Mouse (Mus musculus) heart, embryonic 15.5 days (tissue): ENCODE results near the gene Immp2l. TPM values are rescaled to one million over a fixed set of nuclear protein-coding genes. Genes with fewer than 3 reads are reported as not detected.
A peak's percentile ranks its signal among the peaks of the same experiment; 100 is the strongest.

Experiments
- ATAC-seq: fragments of 200-750 bp; cut with Nextera tagmentation; replicated peaks from 2 replicates; pipeline ENCODE4 v1.8.0; 2017; ENCODE audit warnings: low read depth, moderate TSS enrichment; ENCODE audit not compliant: insufficient number of reproducible peaks, insufficient read depth, low FRiP score
- H3K27ac ChIP-seq: fragments of 300-500 bp; sonication (generic); 2 replicates; pipeline ENCODE4 v1.5.1; 2015; ENCODE audit warnings: mild to moderate bottlenecking, inconsistent platforms
- H3K27me3 ChIP-seq: fragments of 300-500 bp; sonication (generic); 2 replicates; pipeline ENCODE4 v1.6.1; 2015; ENCODE audit warnings: inconsistent platforms
- H3K36me3 ChIP-seq: fragments of 300-500 bp; sonication (generic); 2 replicates; pipeline ENCODE4 v1.6.1; 2015; ENCODE audit warnings: mild to moderate bottlenecking, inconsistent platforms
- H3K4me1 ChIP-seq: fragments of 300-500 bp; sonication (generic); replicated peaks from 2 replicates; pipeline ENCODE4 v1.6.1; 2015; ENCODE audit warnings: inconsistent platforms
- H3K4me2 ChIP-seq: fragments of 300-500 bp; sonication (generic); 2 replicates; pipeline ENCODE4 v1.6.1; 2015; ENCODE audit warnings: inconsistent platforms, mild to moderate bottlenecking, moderate library complexity
- H3K4me3 ChIP-seq: fragments of 300-500 bp; sonication (generic); 2 replicates; pipeline ENCODE4 v1.5.1; 2015; ENCODE audit warnings: mild to moderate bottlenecking, inconsistent platforms
- H3K9ac ChIP-seq: fragments of 300-500 bp; sonication (generic); 2 replicates; pipeline ENCODE4 v1.6.1; 2015; ENCODE audit warnings: mild to moderate bottlenecking, inconsistent platforms
- H3K9me3 ChIP-seq: fragments of 300-500 bp; sonication (generic); replicated peaks from 2 replicates; pipeline ENCODE4 v1.6.1; 2016; ENCODE audit warnings: inconsistent platforms
- WGBS: fragments of 180-500 bp; shearing (Covaris S2); methylation state at CpG from one replicate; pipeline ENCODE4 v1.1.7; 2015; ENCODE audit warnings: mixed read lengths; 5-methylcytosine and 5-hydroxymethylcytosine counted together
- polyA plus RNA-seq: library from polyadenylated mRNA; unstranded; fragments of >200 nt; fragmentation: Nextera tagmentation; extraction: Ambion mirVana; gene quantifications from 2 replicates; pipeline ENCODE4 v1.2.1, GENCODE M21; 2015

Immp2l gene
- polyA plus RNA-seq, 1 experiment from 2014 or later, result 8.3 TPM

DNA sequence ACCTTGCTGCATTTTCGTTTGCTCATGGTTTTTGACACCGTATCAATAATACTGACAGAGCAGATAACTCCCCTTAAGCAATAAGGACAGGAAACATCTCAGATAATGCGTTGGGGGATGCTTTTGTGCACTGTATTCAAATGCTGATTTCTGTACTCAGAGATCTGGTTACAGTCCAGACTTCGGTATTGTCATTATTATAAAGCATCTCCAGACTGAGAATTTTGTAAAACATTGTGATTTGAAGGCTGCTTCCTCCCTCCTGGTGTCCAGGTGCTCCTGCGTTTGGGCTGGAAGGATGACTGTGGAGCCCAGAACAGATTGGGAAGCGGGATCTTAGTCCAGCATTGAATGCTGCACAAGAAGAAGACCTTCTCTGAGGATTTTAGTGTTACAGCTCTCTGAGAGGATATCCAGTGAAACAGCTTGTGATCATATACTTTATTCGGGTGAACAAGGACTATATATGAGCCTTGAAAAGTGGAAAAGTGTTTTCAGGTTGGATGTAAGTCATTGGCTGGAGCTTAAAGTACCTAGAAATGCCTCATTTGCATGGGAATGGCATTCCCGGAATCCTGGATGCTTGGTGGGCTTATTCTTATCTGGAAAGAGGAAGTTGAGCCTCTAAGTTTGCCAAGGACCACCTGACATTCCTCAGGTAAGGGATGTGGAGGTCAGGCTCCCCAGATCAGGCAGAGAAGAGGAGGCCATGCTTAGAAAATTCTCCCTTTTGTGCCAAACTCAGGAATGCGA lies 28.1 kb upstream of the Immp2l start:
- H3K4me1 ChIP-seq, result no peaks in the 10 kb centered on the region
- H3K9ac ChIP-seq, result no peak overlapping the region
- no peaks in the 10 kb centered on the region for H3K36me3 ChIP-seq
- H3K27ac ChIP-seq, result no peak overlapping the region
- no peaks in the 10 kb centered on the region for H3K27me3 ChIP-seq
- H3K4me3 ChIP-seq, result no peak overlapping the region
- ATAC-seq, result no peak
- 70% methylated on average over 9 of the region's 9 CpGs for WGBS
- H3K4me2 ChIP-seq, result no peak overlapping the region
- H3K9me3 ChIP-seq, result no peaks in the 10 kb centered on the region

DNA sequence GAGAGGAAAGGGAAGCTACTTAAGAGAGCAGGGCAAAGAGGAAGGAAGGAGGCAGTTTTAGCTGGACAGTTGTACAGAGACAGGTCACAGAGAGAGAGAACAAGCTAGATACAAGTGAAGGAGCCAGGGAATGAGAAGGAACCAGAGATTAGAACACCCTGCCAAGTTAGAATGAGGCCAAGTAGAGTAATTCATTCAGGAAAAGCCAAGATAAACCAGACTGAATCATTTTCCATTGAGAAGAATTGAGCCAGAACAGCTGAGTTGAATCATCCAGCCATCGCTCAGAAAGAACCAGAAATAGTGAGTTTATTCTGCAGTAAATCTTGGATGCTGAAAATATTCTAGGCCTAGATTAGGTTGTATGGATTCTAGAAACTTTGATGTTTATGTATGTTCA lies 1.4 kb upstream of the Immp2l start:
- Histone ChIP-seq H3K4me3 (no peak overlapping the region), H3K9ac (no peak overlapping the region), H3K27ac (no peak overlapping the region), H3K4me1 (no peaks in the 10 kb centered on the region), H3K4me2 (no peak overlapping the region), H3K27me3 (no peaks in the 10 kb centered on the region), H3K9me3 (no peaks in the 10 kb centered on the region), H3K36me3 (no peaks in the 10 kb centered on the region)
- no peak for ATAC-seq
- 72% methylated on average over 1 of the region's 1 CpGs for WGBS

DNA sequence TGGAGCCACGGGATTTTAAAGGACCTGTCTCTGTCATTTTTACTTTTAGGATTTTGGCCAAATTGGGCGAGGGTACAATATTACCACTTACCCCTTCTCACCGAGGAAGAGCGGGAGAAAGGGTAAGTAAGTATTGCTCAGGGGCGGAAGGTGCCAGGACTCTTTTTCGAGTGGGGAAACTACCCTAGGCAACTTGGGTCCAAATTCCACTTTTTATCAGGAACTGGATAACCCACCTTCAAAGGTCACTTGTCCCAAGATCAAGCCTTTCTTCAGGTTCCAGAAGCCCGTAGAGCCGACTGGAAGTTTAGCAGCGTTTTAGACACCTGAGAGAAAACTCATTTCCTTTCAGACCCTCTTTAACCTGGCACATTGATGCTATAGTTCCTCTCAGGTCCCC lies 622 bp downstream of the Immp2l start:
- no peaks in the 10 kb centered on the region for H3K36me3 ChIP-seq
- peak overlapping the region; percentile 81 for H3K4me2 ChIP-seq
- peak overlapping the region; percentile 75 for H3K9ac ChIP-seq
- H3K4me3 ChIP-seq, result peak overlapping the region; percentile 64
- H3K9me3 ChIP-seq, result no peaks in the 10 kb centered on the region
- H3K4me1 ChIP-seq, result no peaks in the 10 kb centered on the region
- H3K27ac ChIP-seq, result peak overlapping the region; percentile 50; the same call in 1 of the 2 replicates
- ATAC-seq, result no peak
- H3K27me3 ChIP-seq, result no peaks in the 10 kb centered on the region
- 7% methylated on average over 9 of the region's 9 CpGs for WGBS

DNA sequence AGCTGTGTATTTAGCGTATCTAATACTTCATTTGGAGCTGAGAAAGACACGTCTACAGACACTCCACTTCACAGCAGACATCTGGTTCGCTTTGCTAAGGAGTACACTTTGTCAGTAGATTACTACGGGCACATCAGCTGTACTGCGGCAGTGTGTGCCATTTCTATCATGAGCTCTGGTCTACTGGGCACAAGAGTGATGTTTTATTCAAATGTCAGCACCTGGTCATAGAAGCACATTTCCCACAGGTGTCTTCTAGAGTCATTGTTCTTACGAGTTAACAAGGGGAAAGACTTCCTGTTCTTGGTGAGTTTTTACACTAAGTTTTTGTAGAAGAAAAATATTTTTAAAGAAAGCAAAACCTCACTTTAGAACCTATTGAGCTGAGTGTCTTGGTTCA lies 3.6 kb downstream of the Immp2l start:
- Histone ChIP-seq H3K9me3 (no peaks in the 10 kb centered on the region), H3K27me3 (no peaks in the 10 kb centered on the region), H3K36me3 (no peaks in the 10 kb centered on the region), H3K9ac (no peak overlapping the region), H3K4me1 (no peaks in the 10 kb centered on the region), H3K4me3 (no peak overlapping the region), H3K4me2 (no peak overlapping the region), H3K27ac (no peak overlapping the region)
- 65% methylated on average over 6 of the region's 6 CpGs for WGBS
- ATAC-seq, result no peak

DNA sequence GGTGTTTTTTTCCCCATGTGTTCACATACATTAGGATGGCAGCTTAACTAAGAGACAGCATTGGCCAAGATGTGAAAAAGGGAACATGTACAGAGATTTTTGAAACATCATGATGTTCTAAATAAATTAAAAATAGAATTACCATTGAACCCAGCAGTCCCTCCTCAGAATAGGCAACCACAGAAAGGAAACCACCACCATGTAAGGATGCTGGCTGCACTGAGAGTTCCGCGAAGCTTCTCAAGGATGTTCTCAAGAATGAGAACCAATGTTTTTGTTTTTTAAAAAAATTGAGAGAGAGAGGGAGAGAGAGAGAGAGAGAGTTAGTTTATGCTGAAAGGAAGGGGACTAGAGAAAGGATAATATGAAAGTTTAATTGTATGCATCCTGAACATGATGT lies 7.2 kb downstream of the Immp2l start:
- 84% methylated on average over 2 of the region's 2 CpGs for WGBS
- H3K36me3 ChIP-seq, result no peaks in the 10 kb centered on the region
- no peak overlapping the region for H3K9ac ChIP-seq
- H3K27me3 ChIP-seq, result no peaks in the 10 kb centered on the region
- H3K9me3 ChIP-seq, result no peaks in the 10 kb centered on the region
- ATAC-seq, result no peak
- H3K4me2 ChIP-seq, result no peak overlapping the region
- no peak overlapping the region for H3K4me3 ChIP-seq
- no peaks in the 10 kb centered on the region for H3K4me1 ChIP-seq
- no peak overlapping the region for H3K27ac ChIP-seq

DNA sequence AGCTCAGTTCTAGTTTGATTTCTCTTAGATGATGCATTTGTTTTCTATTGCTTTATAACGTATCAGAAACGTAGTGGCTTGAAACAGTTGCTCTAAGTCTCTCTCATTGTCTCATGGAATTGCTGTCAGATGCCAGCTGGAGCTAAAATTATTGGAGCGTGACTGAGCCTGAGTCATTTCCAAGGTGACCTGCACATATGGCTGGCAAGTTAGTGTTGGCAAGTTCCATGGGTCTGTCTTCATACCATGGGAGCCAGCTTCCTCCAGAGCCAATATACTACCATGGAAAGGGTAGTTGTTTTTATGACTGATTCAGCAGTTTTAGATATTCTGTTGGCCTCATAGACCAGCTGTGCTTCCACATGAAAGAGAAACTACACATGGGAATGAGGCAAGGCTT lies 9.3 kb downstream of the Immp2l start:
- Histone ChIP-seq H3K36me3 (no peaks in the 10 kb centered on the region), H3K4me3 (no peak overlapping the region), H3K4me1 (no peaks in the 10 kb centered on the region), H3K9ac (no peak overlapping the region), H3K4me2 (no peak overlapping the region), H3K9me3 (no peaks in the 10 kb centered on the region), H3K27ac (no peak overlapping the region), H3K27me3 (no peaks in the 10 kb centered on the region)
- ATAC-seq, result no peak
- WGBS, result 85% methylated on average over 3 of the region's 3 CpGs

DNA sequence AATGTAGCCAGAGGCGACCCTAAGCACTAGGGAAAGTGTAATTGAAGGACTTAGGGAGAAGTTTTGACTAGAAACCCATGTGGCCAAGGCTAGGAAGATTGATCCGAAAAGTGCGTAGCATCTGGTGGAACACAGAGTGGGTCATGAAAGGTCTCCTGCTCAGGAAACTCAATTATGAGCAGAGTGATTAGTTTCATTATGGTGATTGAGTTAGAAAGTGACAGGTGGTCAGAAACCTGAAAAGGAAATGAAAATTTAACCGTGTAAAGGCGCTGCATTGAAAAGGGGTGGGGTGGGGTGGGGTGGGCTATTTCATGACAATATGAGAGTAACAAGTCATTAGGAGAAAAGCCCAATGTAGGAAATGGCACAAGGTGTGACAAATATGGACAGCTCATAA lies 15.9 kb downstream of the Immp2l start:
- H3K4me3 ChIP-seq, result no peak overlapping the region
- no peaks in the 10 kb centered on the region for H3K36me3 ChIP-seq
- no peaks in the 10 kb centered on the region for H3K9me3 ChIP-seq
- no peaks in the 10 kb centered on the region for H3K4me1 ChIP-seq
- no peaks in the 10 kb centered on the region for H3K27me3 ChIP-seq
- no peak for ATAC-seq
- H3K4me2 ChIP-seq, result no peak overlapping the region
- 81% methylated on average over 5 of the region's 5 CpGs for WGBS
- no peak overlapping the region for H3K27ac ChIP-seq
- H3K9ac ChIP-seq, result no peak overlapping the region

DNA sequence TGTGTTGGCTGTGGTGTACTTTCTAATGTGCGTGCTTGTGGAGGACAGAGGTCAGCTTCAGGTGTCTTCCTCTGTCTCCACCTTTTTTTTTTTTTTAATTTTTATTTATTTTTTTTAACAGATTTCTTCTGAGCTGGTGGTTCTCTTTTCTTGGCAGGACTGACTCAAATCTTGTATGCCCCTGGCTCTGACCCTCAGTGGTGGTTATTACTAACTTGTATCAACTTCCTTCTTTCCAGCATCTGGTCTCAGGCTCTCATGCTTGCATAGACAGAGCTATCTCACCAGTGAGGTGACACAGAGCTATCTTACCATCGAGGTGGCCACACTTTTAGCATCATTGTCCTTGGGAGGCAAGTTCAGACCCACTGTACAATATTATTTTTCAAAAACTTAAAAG lies 17.8 kb downstream of the Immp2l start:
- Histone ChIP-seq H3K4me1 (no peaks in the 10 kb centered on the region), H3K27ac (no peak overlapping the region), H3K4me2 (no peak overlapping the region), H3K36me3 (no peaks in the 10 kb centered on the region), H3K4me3 (no peak overlapping the region), H3K9ac (no peak overlapping the region), H3K27me3 (no peaks in the 10 kb centered on the region), H3K9me3 (no peaks in the 10 kb centered on the region)
- WGBS, result 70% methylated on average over 2 of the region's 2 CpGs
- no peak for ATAC-seq

DNA sequence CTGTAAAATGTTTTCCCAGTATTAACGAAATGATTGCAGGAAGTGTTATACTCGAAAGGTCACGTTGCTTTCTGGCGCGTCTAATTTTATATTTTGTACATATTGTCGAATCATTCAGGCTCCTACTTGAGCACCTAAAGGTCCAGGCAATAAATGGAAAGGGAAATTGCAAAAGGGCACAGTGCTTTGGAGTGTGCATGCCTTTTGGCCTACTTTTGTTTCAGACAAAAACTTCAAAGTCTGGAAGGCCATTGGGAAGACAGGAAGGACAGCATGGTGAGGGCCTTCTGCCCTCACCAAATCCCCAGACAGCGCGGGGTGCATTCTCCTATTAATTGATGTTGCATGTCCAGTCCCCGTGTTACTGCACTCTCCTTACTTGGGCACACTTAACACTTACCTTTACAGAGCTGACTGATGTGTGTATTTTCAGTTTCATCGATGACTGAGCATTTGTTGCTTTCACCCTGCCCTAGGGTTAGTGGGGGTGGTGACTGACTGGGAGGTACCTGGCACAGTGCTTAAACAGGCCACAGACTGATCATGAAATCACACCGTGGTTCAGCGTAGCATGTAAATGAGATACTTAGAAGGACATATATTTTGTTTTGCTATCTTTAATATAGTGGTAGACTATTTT lies 20.7 kb downstream of the Immp2l start:
- no peaks in the 10 kb centered on the region for H3K9me3 ChIP-seq
- H3K27ac ChIP-seq, result no peak overlapping the region
- no peak overlapping the region for H3K4me3 ChIP-seq
- H3K27me3 ChIP-seq, result no peaks in the 10 kb centered on the region
- 78% methylated on average over 12 of the region's 12 CpGs for WGBS
- no peaks in the 10 kb centered on the region for H3K4me1 ChIP-seq
- H3K36me3 ChIP-seq, result no peaks in the 10 kb centered on the region
- ATAC-seq, result no peak
- no peak overlapping the region for H3K9ac ChIP-seq
- H3K4me2 ChIP-seq, result no peak overlapping the region

DNA sequence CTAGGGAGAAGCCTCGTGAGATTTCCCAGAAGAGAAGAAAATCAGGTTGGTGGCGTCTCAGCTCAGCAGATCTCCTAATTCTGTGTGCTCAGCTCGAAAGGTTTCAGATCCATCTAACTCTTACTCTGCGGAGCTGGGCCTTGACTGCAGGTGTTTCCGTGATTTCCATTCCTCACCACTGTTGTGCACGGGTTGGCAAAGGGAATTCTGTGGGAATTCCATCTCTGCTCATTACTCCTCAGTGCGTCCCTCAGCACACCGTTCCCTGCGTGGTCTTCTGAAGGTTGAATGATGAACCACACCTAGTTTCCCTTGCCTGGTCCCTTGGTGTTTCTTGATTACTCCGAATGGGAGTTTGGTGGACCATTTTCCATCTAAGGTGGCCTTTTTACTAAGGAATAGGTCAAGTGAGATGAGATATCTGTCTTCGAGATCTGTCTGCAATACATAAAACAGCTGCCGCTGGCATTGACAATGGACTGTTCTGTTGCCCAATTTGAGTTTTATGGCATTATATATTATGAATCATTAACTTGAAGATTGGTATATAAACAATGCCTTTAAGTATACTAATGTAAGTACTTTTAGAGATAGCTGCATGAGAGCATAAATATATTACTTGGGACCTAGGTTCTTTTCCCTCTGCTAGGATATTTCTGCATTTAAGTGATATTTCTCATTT lies 23.3 kb downstream of the Immp2l start:
- no peaks in the 10 kb centered on the region for H3K36me3 ChIP-seq
- H3K27ac ChIP-seq, result no peak overlapping the region
- H3K9me3 ChIP-seq, result no peaks in the 10 kb centered on the region
- WGBS, result 90% methylated on average over 12 of the region's 12 CpGs
- no peak overlapping the region for H3K9ac ChIP-seq
- no peak for ATAC-seq
- H3K4me3 ChIP-seq, result no peak overlapping the region
- no peak overlapping the region for H3K4me2 ChIP-seq
- H3K4me1 ChIP-seq, result no peaks in the 10 kb centered on the region
- H3K27me3 ChIP-seq, result no peaks in the 10 kb centered on the region

DNA sequence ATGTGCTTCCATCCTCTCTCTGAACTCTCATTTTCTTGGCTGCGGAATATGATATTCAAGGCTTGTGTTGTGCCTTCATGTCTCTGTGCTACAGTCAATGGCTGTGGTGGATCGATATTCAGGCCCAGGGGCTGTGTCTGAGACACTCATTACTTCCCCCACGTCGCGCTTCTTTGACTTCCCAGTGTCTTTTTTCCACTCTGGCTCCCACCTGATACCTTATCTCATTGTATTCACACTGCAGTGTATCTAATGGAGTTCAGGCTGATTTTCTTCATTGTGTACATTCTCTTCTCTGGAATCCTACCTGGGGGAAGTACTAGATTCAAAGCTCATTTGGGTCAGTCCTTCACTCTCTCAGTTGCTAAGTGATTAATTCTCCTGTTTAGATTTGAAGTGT lies 27.1 kb downstream of the Immp2l start:
- 67% methylated on average over 5 of the region's 5 CpGs for WGBS
- no peak overlapping the region for H3K4me3 ChIP-seq

More for the DNA sequence above, 27.1 kb downstream of the Immp2l start:
- Histone ChIP-seq H3K27ac (no peak overlapping the region), H3K36me3 (no peaks in the 10 kb centered on the region), H3K4me1 (no peaks in the 10 kb centered on the region), H3K9me3 (no peaks in the 10 kb centered on the region), H3K4me2 (no peak overlapping the region), H3K9ac (no peak overlapping the region), H3K27me3 (no peaks in the 10 kb centered on the region)
- no peak for ATAC-seq
